Mouse (Mus musculus) duodenum, adult 2 months (tissue): ENCODE results near the gene Rad18. TPM values are rescaled to one million over a fixed set of nuclear protein-coding genes. Genes with fewer than 3 reads are reported as not detected.

Experiments used
- polyA plus RNA-seq: library from polyadenylated mRNA; depleted of rRNA; stranded (reverse); fragments of >200 nt; gene quantifications from 2 replicates; pipeline ENCODE4 v1.2.3, GENCODE M21; 2012; ENCODE audit warnings: low replicate concordance; rRNA removed

Rad18 gene
- polyA plus RNA-seq: 0.40 and 0.43 TPM in 2 replicates

DNA sequence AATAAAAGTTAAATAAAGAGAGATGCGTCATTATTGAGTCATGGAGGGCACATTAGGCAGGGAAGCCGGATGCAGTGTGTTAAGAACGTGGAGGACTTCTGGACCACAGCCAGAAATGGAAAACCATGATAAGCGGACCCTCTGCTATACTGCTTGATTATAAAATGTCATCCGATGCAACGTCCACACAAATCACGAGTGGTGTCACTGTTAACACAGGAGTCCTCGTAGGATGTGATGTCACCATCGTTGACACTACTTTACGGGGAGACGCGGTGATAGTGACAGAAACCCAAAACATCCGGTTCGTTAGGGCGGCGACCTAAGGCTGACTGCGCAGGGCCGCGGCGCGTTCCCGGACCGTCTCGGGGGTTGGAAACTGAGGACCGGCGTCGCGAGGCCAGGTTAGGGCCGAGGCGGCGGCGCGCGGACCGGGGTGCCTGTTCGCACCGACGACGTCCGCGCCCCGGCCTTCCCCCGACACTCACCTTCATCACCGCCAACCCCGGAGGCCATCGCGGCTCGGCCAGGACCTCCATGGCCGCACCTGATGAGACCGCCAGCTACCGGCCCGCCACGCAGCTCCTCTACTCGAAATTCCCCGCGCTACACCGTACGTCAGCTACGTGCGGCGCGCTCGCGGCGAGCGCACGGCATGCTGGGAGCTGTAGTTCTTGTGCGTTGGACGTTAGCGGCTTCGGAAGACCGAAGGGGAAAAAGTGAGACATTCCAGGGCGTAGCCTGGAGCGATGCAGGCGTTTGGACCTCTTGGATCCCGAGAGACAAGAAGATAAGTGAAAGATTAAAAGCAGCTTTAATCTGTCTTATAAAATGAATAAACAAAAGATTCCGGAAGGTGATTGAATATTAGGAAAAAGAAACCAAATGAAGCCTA lies at the start of gene Rad18:
Rad18 (minus strand) TSS at position 631 of the 895 bp plus-strand sequence.

Other genes with a start within 250 kb of the Rad18 start
- 2.1 and 4.0 TPM in 2 replicates for gene Cav3, start 237.2 kb downstream of the Rad18 start, polyA plus RNA-seq
- 0.19 and 0.50 TPM in 2 replicates for gene Oxtr, start 206.7 kb downstream of the Rad18 start, polyA plus RNA-seq